Mouse (Mus musculus): ENCODE results near the gene 2810006K23Rik. TPM values are rescaled to one million over a fixed set of nuclear protein-coding genes. Genes with fewer than 3 reads are reported as not detected.
"Not testable (repeated sequence)": the region's sequence is repeated elsewhere in the genome, so short reads cannot be mapped to it uniquely, and the experiment has no call there.

Gene 2810006K23Rik
- 10 to 100 TPM; 11.7 to 11.9 TPM for total RNA-seq (2021)
- long read RNA-seq, experiment 1, transcript 2810006K23Rik-201 (3 exons, 1,677 nt), result major isoform, 11 of 13 reads
- long read RNA-seq, experiment 1, partial matches to known transcripts, result 1 of 13 reads
- long read RNA-seq, experiment 1, other reads (novel, unspliced or antisense), result 1 of 13 reads
- long read RNA-seq, experiment 2, transcript 2810006K23Rik-201 (3 exons, 1,677 nt), result major isoform, 10 of 10 reads
- long read RNA-seq, experiment 2, partial matches to known transcripts, result 0 of 10 reads
- long read RNA-seq, experiment 2, other reads (novel, unspliced or antisense), result 0 of 10 reads

DNA sequence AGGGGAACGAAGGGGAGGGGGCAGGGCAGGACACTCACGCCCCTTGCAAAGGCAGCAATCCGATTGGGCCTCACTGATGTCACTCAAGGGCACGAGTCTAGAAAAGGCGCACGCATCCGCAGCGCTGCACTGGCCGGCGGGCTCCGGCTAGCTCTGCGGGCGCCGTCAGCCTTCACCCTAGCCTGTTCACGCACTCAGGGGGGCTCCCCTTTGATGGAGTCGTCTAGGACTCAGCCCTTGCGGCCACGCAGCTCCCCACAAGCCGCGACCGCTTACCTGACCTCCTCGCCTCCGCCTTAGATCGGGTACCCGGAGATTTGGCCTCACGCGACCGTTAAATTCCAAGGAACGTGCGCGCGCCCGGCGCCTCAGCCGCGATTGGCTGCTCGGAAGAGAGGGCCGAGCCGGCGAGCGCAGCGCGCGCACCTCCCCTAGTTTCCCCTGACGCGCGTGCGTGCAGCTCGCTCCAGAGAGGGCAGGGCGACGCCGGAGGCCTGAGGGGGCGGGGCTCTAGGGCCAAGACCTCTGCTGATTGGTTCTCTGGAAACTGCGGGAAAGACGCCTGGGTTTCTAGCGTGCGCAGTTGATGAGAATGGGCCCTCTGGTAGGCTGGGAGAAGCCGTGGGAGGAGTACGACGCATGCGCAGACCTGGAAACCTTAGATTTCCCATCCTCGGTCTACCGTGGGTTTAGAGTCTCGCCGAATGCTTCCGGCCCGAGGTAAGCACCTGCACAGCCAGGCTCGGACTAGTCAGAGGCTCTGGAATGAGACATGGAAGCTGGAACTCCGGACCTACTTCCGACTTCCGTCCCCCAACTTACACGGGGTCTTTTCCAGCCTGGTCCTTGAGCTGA is at the start of gene 2810006K23Rik, which contains the start of gene Mphosph9:
Gene 2810006K23Rik (plus strand): TSS at position 580 of the 855 bp plus-strand sequence.
Gene Mphosph9 (minus strand): TSS at position 463 of the 855 bp plus-strand sequence.
- intact Hi-C loops (cut with DNase I), result loop anchor here (2.0 kb wide), 1 partner anchor 25 kb away; no protein-coding TSS in a partner anchor

DNA sequence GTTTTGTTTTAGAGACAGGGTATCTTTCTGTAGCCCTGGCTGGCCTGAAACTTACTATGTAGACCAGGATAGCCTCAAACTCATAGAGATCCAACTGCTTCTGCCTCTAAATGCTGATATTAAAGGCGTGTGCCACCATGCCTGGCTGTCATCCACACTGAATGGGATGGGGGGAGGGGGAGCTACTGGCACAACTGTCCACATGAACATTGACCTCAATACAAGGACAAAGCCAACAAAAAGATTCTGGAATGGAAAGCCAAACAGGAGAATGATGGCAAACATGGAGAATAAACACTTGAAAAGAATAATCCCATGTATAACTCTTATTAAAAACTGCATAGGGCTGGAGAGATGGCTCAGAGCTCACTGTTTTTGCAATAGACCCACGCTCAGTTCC is 45.0 kb upstream of the 2810006K23Rik start:
- intact Hi-C loops (cut with DNase I), result no loop called here
- DNase-seq, result no peak

More for the DNA sequence above, at the start of gene 2810006K23Rik, which contains the start of gene Mphosph9:
- DNase-seq, result peak; percentile 99

DNA sequence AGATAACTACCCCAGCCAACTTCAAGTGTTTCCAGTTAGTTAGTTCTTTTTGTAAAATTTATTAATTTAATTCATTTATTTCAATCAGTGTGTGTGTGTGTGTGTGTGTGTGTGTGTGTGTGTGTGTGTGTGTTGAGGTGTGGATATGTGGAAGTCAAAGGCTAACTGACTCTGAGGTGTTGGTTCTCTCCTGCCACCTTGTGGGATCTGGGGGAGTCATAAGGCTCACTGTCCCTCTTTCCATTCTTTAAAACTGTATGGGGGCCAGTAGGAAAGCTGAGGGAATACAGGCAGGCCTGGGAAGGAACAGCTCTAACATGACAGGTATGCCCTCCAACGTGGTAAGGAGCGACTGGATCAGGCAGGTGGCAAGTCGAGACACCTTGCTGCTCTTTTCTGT is 43.6 kb upstream of the 2810006K23Rik start:
- peak; percentile 30 to 35 for DNase-seq
- intact Hi-C loops (cut with DNase I), result loop anchor here (2.0 kb wide), 1 partner anchor 122 kb away; no protein-coding TSS in a partner anchor

DNA sequence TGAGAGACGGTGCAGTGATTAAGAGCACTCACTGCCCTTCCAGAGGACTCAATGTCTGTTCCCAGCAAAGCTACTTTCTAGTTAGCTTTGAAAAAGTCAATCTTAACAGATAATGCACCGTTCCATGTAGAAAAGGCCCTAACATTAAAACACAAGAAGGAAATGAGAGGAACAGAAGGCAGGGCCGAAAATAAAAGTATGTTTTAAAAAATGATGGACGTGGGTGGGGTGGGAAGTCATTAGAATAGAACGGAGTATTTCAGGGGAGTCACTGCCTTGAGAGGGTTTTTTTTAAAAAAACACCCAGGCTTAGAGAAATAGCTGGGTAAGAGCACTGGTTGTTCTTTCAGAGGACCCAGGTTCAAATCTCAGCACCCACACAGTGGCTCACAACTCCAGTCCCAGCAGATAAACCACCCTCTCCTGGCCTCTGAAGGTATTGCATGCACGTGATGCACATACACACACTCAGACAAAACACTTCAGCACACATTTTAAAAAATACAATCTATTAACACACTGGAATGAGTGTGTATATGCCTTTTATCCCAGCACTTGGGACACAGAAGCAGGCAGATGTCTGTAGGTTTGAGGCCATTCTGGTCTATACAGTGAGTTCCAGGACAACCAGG is 40.2 kb upstream of the 2810006K23Rik start:
- no peak for DNase-seq
- intact Hi-C loops (cut with DNase I), result loop anchor here (5.0 kb wide), 1 partner anchor 35 kb away; no protein-coding TSS in a partner anchor

DNA sequence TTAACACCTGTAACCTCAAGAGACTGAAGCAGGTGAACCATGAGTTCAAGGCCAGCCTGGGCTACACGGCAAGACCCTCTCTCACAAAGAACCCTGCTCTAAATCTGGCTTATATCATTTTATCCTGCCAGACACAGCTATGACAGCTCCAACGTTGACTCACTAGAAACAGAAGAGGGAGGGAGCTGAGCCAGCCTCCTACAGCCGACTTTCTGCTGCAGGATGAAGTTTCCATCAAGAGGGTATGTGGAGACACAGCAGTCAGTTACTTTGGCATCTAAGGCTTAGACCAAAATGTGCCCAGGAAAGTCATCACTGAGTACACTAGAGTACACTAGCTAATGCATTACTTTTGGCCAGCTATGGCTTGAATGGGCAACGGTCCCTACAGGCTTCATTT is 37.7 kb upstream of the 2810006K23Rik start:
- no peak for DNase-seq
- intact Hi-C loops (cut with DNase I), result no loop called here

DNA sequence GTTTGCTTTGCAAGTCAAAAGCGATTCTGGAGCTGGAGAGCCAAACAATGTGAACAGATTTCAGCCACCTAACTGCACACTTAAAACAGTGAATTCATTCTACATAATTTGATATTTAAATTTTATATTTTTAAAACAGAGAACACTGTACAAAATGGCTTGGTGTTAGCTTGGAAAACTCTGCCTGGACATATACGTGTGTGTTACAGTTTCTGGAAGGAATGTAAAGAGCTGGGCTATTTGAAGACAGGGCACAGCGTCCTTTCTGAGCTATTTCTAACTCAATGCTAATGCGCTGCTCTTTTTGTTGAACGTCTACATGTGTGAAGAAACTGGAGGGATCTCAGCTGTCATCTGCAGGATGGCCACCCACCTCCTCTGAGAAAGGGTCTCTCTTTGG is 33.9 kb upstream of the 2810006K23Rik start:
- no peak for DNase-seq
- intact Hi-C loops (cut with DNase I), result no loop called here

DNA sequence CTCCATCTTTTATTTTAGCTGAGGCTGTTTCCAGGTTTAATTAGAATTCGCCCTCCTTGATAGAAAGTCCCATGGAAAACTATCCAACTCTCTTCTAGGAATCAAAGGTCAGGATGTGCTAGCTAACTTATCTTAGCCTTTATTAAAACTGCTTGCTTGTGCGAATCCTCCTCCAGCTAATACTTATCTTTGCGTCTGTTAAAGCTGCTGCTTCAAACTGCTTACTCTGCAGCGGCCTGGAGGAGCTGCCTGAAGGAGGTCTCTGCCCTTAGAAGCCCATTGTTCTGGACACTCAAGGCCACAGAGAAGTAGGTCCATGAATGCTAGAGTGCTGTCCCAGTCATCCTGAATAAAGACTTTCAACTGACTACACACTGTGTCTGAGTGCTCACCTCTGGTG is 31.4 kb upstream of the 2810006K23Rik start:
- DNase-seq, result no peak
- intact Hi-C loops (cut with DNase I), result no loop called here

DNA sequence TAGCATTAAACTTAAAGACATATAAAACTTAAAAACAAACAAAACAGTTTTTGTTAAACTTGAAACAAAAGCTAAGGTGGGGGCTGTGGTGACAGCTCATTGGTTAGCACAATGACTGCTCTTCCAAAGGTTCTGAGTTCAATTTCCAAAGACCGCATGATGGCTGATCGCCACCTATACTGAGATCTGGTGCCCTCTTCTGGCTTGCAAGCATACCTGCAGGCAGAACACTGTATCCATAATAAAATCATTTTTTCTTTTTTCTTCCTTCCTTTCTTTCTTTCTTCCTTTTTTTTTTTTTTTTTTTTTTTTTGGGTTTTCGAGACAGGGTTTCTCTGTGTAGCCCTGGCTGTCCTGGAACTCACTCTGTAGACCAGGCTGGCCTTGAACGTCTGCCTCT is 28.6 kb upstream of the 2810006K23Rik start:
- DNase-seq, result peak; percentile 10 to 43
- intact Hi-C loops (cut with DNase I), result not testable (repeated sequence)

DNA sequence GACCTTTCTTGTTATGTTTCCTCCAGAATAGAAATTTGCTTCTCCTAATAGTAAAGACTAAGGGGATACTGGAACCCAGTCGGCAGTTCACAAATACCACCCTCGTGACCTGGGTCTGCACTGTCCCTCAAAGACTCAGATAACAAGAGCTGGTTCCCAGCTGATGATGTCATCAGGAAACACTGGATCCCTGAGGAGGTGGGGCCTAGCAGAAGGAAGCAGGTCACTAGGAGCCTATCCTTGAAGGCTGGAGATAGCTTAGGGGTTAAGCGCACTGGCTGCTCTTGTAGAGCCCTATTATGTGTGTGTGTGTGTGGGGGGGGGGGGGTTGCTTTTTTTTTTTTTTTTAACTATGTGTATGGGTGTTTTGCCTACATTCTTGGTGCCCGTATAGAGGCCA is 27.8 kb upstream of the 2810006K23Rik start:
- DNase-seq, result no peak
- intact Hi-C loops (cut with DNase I), result no loop called here

DNA sequence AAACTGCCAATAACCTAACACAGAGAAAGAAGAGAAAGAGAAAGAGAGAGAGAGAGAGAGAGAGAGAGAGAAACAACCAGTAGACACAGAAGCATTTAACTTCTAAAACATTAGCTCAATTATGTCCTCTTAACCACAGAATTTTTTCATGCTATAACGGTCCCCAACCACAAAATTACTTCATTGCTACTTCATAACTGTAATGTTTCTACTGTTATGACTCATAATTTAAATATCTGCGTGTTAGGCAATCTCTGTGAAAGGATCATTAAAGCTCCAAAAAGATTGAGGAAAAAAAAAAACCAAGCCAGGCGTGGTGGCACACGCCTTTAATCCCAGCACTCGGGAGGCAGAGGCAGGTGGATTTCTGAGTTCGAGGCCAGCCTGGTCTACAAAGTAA is 25.0 kb upstream of the 2810006K23Rik start:
- DNase-seq; intact Hi-C loops (cut with DNase I): not testable (repeated sequence)

DNA sequence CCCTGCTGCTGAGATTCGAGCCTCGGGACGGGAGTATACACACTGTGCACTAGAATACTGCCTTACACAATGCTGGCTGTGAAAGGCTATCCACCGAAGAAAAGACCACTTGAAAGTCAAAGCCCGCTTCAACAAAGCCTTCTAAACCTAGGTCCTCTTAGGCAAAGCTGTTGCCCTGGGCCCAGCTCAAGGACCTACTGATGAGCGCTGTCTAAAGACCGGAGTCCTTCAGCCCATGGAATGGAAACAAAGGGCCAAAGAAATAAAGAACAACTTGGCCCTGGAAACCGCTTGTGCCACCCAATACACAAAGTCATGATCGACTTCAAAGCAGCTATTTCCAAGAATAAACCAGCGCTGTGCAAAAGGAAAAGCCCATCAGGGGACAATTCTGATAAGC is 18.7 kb upstream of the 2810006K23Rik start:
- intact Hi-C loops (cut with DNase I), result no loop called here

DNA sequence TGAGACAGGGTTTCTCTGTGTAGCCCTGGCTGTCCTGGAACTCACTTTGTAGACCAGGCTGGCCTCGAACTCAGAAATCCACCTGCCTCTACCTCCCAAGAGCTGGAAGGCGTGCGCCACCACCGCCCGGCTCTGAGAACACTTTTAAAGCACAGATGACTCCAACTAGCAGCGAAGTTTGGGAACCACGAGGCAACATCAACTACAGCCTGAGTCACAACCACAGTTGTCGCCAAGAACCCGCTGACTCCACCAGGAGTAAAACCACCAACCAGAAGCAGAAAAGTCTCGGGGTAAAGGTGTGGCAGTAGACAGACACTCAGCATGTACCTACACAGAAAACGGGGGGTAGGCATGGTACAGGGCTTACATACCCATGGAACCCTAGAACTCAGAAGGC is 17.8 kb upstream of the 2810006K23Rik start:
- intact Hi-C loops (cut with DNase I), result no loop called here

More for the DNA sequence above, 18.7 kb upstream of the 2810006K23Rik start:
- no peak for DNase-seq

DNA sequence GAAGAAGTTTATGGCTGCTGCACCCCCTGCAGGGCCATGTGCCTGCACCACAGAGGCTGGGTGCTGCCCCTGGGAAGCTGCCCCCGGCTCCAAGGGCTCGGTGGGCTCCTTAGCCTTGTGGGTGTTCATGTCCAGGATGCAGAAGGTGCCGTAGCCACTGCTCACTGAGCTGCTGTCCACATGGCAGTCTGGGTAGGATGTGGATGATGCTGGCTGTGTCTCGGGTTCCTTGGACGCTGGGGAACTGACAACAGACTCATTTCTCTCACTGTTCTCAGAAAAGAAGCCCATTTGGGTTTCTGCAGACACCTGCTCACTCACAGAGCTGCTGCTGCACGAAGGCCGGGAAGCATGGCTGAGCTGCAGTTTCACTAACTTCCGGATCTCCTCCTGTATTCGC is 12.4 kb upstream of the 2810006K23Rik start:
- DNase-seq, result no peak
- intact Hi-C loops (cut with DNase I), result no loop called here

More for the DNA sequence above, 17.8 kb upstream of the 2810006K23Rik start:
- DNase-seq, result no peak

DNA sequence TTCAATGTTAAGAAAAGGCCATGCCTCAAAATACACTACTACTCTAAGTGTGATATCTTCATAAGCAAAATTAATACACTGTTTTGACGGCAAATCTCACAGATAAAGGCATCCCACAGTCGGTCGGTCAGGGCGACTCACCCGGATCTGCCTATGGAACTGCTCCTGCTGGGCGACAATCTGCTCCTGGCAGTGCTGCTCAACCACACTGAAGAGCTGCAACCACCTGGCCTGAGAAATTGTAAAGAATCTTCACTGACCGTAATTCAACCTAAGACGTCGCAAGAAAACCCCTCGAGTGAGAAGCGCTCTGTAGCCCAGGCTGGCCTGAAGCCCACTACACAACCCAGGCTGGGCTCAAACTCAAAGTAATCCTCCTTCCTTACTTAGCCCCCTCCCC is 11.9 kb upstream of the 2810006K23Rik start:
- intact Hi-C loops (cut with DNase I), result no loop called here
- DNase-seq, result no peak

DNA sequence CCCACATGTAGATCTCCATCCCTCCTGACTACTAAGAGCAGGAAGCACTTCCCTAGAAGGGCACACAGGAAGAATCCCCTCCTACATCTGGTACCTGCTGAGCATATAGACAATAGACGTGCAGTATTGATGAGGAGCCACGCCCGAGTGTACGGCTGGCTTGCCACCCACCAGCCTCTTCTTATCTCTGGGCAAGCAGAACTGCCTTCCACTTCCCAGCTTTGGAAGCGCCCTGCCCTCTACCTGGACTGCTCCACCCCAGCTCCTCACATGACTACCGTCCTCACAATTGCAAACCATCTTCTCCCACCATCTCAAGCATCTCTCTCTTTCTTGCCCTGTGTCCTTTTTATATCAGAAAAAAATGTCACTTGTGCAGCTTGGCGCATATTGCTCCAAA is 10.2 kb upstream of the 2810006K23Rik start:
- intact Hi-C loops (cut with DNase I), result no loop called here
- no peak for DNase-seq

DNA sequence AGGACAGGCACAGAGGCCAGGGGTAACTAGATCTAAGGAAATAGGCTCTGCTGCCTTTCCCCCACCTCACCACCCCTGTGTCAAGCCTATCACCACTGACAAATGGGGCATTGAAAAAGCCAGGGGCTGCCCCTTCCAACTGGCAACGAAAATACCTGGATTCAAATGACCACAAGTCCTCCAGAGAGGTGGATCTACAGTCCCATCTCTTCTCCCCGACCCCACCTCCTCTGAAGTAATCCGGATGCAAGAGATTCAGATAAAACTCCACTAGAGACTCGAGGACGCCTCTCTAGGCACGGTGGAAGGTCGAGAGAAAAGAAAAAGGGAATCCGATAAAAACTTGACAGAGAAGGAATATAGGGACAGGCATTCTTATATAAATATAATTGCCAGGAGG is 1.1 kb upstream of the 2810006K23Rik start:
- intact Hi-C loops (cut with DNase I), result no loop called here
- DNase-seq, result no peak

DNA sequence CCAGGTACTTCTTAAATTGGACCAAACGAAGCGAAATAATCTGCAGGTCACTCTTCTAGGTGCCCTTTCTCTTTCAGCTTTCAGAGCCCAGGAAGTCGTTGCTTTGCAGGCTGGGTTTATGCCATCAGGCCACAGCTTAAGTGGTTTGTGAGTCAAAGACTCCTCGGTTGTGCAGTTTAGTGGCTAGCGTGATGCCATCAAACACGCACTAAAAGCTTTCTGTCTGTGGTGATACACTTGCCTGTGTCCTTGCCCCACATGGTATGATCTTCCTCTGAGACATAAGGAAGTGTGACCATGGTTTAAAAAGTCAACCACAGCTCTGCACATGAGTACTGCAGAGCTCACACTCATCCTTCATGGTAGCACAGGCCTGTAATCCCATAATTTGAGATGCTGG is 2.2 kb downstream of the 2810006K23Rik start:
- intact Hi-C loops (cut with DNase I), result no loop called here
- DNase-seq, result no peak

DNA sequence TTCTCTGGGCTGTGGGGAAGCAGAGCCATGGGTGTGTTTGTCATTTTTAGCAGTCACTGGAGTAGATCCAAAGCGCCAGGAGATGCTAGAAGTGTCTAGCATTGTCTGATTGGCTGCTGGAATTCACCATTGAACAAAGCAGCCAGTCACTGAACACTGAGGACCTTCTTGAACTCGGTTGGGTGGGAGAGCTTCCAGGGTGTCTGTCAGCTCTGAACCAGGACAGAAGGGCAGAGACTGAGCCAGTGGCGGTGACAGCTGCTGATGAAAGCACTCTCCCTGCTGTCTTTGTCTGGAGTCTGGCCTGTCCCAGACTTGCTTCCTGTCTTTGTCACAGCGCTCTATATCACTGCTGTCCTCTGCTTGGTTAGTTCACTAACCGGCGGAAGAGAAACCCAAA is 6.5 kb downstream of the 2810006K23Rik start:
- intact Hi-C loops (cut with DNase I), result no loop called here

DNA sequence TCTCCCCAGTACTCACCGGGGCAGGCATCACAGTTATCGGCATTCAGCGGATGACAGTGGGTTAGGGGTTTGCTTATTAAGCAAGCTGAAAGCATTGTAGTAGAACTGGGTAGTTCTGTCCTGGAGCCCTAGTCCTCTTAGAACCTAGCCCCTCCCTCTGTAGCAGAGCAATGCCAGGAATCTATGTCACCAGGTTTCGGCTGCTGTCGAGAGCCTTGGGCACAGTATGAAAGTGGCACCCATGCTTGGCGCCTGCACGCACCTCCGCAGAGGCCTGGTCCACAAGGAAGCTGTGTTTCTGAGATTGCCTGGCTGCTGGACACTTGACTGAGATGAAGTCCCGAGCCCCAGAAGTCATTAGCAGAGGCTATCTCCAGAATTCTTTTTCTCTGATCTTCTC is 9.2 kb downstream of the 2810006K23Rik start:
- no peak for DNase-seq
- intact Hi-C loops (cut with DNase I), result no loop called here

More for the DNA sequence above, 6.5 kb downstream of the 2810006K23Rik start:
- DNase-seq, result peak; percentile 63 to 76

DNA sequence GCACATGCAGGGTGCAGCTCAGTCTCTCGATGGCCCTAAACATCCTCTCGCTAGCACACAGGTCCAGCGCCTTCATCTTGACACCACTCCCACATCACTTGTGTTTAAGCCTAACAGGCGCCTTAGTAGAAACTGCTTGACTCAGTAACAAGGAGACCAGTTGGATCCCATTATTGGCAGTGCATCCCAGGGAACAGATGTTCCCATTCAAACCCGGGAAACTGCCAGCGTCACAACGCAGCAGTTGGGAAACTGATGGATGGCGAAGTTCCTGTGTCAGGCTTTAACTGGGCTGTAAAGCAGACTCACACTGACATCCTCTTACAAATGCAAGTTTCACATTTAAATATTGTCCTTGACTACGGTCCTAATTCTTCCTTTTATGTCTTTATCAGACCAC is 10.0 kb downstream of the 2810006K23Rik start:
- DNase-seq, result peak; percentile 35 to 38
- intact Hi-C loops (cut with DNase I), result no loop called here

DNA sequence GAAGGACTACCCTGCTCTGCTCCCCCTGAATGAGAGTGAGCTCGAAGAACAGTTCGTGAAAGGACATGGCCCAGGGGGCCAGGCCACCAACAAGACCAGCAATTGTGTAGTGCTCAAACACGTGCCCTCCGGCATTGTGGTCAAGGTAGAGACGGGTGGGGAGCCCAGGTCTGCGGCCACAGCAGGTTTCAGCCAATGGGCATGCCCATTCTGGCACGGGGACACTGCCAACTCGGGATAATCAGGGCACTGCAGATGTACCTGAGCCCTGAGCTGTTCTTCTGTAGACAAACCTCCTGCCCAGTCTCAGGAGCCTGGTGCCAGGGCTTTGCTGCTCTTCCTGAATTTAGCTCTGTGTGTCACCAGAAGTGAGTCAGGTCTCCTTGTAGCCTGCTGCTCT is 10.9 kb downstream of the 2810006K23Rik start:
- intact Hi-C loops (cut with DNase I), result no loop called here
- DNase-seq, result no peak

Measured in heart, postnatal 14 days (tissue).